Mouse (Mus musculus) kidney, postnatal 0 days (tissue): Measurements from ENCODE around the gene Ppm1l. TPM values are rescaled to one million over a fixed set of nuclear protein-coding genes. Genes with fewer than 3 reads are reported as not detected.
"Not testable (repeated sequence)": the region's sequence is repeated elsewhere in the genome, so short reads cannot be mapped to it uniquely, and the experiment has no call there.

Experiments
- ATAC-seq: fragments of 200-750 bp; cut with Nextera tagmentation; replicated peaks from 2 replicates; pipeline ENCODE4 v1.8.0; 2017; ENCODE audit warnings: low read depth, moderate number of reproducible peaks, moderate TSS enrichment, moderate library complexity; ENCODE audit not compliant: low FRiP score
- DNase-seq: peaks from one replicate; pipeline ENCODE4 v3.0.0-alpha.2; 2016; ENCODE audit warnings: low spot score
- H3K27ac ChIP-seq: fragments of 300-500 bp; sonication (generic); 2 replicates; pipeline ENCODE4 v1.5.1; 2014; ENCODE audit warnings: mild to moderate bottlenecking
- H3K27me3 ChIP-seq: fragments of 300-500 bp; sonication (generic); 2 replicates; pipeline ENCODE4 v1.6.1; 2014; ENCODE audit warnings: low read length, mixed read lengths; ENCODE audit not compliant: insufficient read depth
- H3K36me3 ChIP-seq: fragments of 300-500 bp; sonication (generic); 2 replicates; pipeline ENCODE4 v1.6.1; 2014; ENCODE audit warnings: low read length, mixed read lengths; ENCODE audit not compliant: insufficient read depth
- H3K4me1 ChIP-seq: fragments of 300-500 bp; sonication (generic); replicated peaks from 2 replicates; pipeline ENCODE4 v1.6.1; 2014; ENCODE audit warnings: antibody characterized with exemption, low read length, mixed read lengths; ENCODE audit not compliant: insufficient read depth
- H3K4me2 ChIP-seq: fragments of 300-500 bp; sonication (generic); 2 replicates; pipeline ENCODE4 v1.6.1; 2014; ENCODE audit warnings: mild to moderate bottlenecking, low read length, moderate library complexity, mixed read lengths
- H3K4me3 ChIP-seq: fragments of 300-500 bp; sonication (generic); replicated peaks from 2 replicates; pipeline ENCODE4 v1.5.1; 2014; ENCODE audit warnings: low read depth, low read length
- H3K9ac ChIP-seq: fragments of 300-500 bp; sonication (generic); 2 replicates; pipeline ENCODE4 v1.6.1; 2014; ENCODE audit warnings: low read depth, low read length
- H3K9me3 ChIP-seq: fragments of 300-500 bp; sonication (generic); replicated peaks from 2 replicates; pipeline ENCODE4 v1.6.1; 2016; ENCODE audit warnings: low read length, inconsistent platforms, mixed read lengths
- CTCF ChIP-seq: IDR thresholded peaks from 2 replicates; pipeline ENCODE4 v1.5.1; 2016; ENCODE audit warnings: antibody characterized with exemption, low read depth, mild to moderate bottlenecking, moderate library complexity
- WGBS: fragments of 180-500 bp; shearing (Covaris S2); extraction: QIAGEN DNeasy Blood & Tissue Kit; methylation state at CpG from one replicate; pipeline ENCODE4 v1.1.7; 2014; 5-methylcytosine and 5-hydroxymethylcytosine counted together
- polyA plus RNA-seq: library from polyadenylated mRNA; unstranded; fragments of >200 nt; fragmentation: Nextera tagmentation; extraction: Ambion mirVana; gene quantifications from 2 replicates; pipeline ENCODE4 v1.2.1, GENCODE M21; 2015

Gene Ppm1l
- polyA plus RNA-seq, 1 experiment from 2014 or later: 5.6 TPM

- no peak for TF ChIP-seq CTCF
- no peak for DNase-seq
- H3K4me1 ChIP-seq: no peaks in the 10 kb centered on the region
- H3K27ac ChIP-seq: 0 out of 2 replicates have a peak overlapping the region, but pooled peaks have one; percentile 11
- H3K36me3 ChIP-seq: no peaks in the 10 kb centered on the region
- H3K9ac ChIP-seq: no peak overlapping the region
- H3K4me2 ChIP-seq: no peak overlapping the region
- no peak overlapping the region for H3K4me3 ChIP-seq
- no peaks in the 10 kb centered on the region for H3K9me3 ChIP-seq
- 54% methylated on average over 7 of the region's 7 CpGs for whole genome bisulfite sequencing
- no peaks in the 10 kb centered on the region for H3K27me3 ChIP-seq
- ATAC-seq: no peak
Measured at GRCm38 (mm10) chr3:69559975-69560330, 243.3 kb downstream of the Ppm1l start.

- Histone ChIP-seq H3K4me3 (no peak overlapping the region), H3K4me2 (no peak overlapping the region), H3K27me3 (no peaks in the 10 kb centered on the region), H3K4me1 (no peaks in the 10 kb centered on the region), H3K36me3 (no peaks in the 10 kb centered on the region), H3K9ac (no peak overlapping the region), H3K9me3 (no peaks in the 10 kb centered on the region), H3K27ac (no peak overlapping the region)
- WGBS: 71% methylated on average over 5 of the region's 5 CpGs
- DNase-seq (no peak), ATAC-seq (no peak)
- TF ChIP-seq CTCF: no peak
Measured at GRCm38 (mm10) chr3:69561686-69562085, 245.0 kb downstream of the Ppm1l start.

DNA sequence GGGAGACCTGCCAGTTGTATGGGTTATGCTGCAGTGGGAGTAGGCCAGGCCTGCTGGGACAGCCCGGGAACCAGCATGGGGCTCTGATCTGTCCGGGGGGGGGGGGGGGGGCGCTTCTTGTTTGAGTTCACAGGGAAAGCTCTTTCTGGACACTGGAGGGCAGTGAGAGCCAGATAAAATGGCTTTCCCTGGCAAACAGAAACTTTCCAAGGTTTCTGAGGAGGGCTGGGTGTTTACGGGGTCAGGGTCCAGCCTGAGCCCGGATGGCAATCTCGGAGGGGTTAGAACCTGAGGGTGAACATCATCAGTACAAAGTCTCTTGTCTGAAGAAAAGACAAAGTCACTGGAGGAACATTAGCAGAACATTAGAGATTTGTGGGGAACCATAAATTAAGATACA lies 246.7 kb downstream of the Ppm1l start:
- Histone ChIP-seq H3K9me3 (no peaks in the 10 kb centered on the region), H3K4me2 (no peak overlapping the region), H3K9ac (no peak overlapping the region), H3K27me3 (no peaks in the 10 kb centered on the region), H3K36me3 (no peaks in the 10 kb centered on the region), H3K4me3 (no peak overlapping the region), H3K4me1 (no peaks in the 10 kb centered on the region), H3K27ac (no peak overlapping the region)
- WGBS: 72% methylated on average over 5 of the region's 6 CpGs
- no peak for ATAC-seq
- peak; percentile 11; the same call in 1 of the 2 replicates for TF ChIP-seq CTCF
- no peak for DNase-seq

DNA sequence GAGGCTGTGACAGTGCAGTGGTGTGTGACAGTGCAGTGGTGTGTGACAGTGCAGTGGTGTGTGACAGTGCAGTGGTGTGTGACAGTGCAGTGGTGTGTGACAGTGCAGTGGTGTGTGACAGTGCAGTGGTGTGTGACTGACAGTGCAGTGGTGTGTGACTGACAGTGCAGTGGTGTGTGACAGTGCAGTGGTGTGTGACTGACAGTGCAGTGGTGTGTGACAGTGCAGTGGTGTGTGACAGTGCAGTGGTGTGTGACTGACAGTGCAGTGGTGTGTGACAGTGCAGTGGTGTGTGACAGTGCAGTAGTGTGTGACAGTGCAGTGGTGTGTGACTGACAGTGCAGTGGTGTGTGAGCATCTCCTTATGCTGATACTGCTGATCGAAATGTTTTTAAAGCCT lies 248.9 kb downstream of the Ppm1l start:
- not testable (repeated sequence) for ATAC-seq, H3K27ac ChIP-seq, H3K27me3 ChIP-seq, H3K4me3 ChIP-seq, H3K9me3 ChIP-seq, H3K36me3 ChIP-seq, H3K4me2 ChIP-seq, H3K9ac ChIP-seq, DNase-seq, H3K4me1 ChIP-seq
- 78% methylated on average over 1 of the region's 1 CpGs for WGBS

DNA sequence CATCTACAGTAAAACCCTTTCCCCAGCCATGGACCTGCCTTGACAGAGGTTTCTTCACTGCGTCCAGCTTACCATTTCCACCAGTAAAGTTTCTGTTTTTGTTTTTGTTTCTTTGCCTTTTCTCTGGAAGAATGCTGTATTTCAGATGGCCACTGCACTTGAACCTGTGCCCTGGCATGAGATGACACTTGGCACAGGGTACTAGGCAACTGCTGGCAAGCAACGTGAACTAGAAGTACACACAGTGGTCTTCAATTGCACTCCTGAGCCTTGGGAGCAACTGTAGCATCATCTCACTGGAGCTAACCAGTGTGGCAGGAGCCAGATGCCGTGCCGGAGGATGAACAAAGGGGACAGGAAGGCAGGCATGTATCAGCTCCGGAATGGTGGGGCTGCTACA lies 255.9 kb downstream of the Ppm1l start:
- 87% methylated on average over 5 of the region's 5 CpGs for WGBS

GRCm38 (mm10) chr3:69575577-69575976 lies 258.9 kb downstream of the Ppm1l start:
- no peak for ATAC-seq
- no peak overlapping the region for H3K27ac ChIP-seq
- no peak for DNase-seq
- H3K27me3 ChIP-seq: no peaks in the 10 kb centered on the region
- WGBS: 94% methylated on average over 11 of the region's 11 CpGs
- H3K4me3 ChIP-seq: no peak overlapping the region
- no peak for TF ChIP-seq CTCF
- H3K36me3 ChIP-seq: 0 out of 2 replicates have a peak, but pooled peaks cover 11% of the 10 kb centered on the region
- H3K4me2 ChIP-seq: no peak overlapping the region
- no peaks in the 10 kb centered on the region for H3K4me1 ChIP-seq
- H3K9me3 ChIP-seq: no peaks in the 10 kb centered on the region
- no peak overlapping the region for H3K9ac ChIP-seq

More for the DNA sequence above, 255.9 kb downstream of the Ppm1l start:
- no peaks in the 10 kb centered on the region for H3K27me3 ChIP-seq
- H3K27ac ChIP-seq: no peak overlapping the region
- H3K9me3 ChIP-seq: no peaks in the 10 kb centered on the region
- H3K4me2 ChIP-seq: no peak overlapping the region
- no peak for TF ChIP-seq CTCF
- no peaks in the 10 kb centered on the region for H3K4me1 ChIP-seq
- H3K36me3 ChIP-seq: 0 out of 2 replicates have a peak, but pooled peaks cover 7% of the 10 kb centered on the region
- DNase-seq (no peak), ATAC-seq (no peak)
- H3K9ac ChIP-seq: no peak overlapping the region
- H3K4me3 ChIP-seq: no peak overlapping the region

GRCm38 (mm10) chr3:69576715-69577114 lies 260.1 kb downstream of the Ppm1l start:
- H3K4me2 ChIP-seq: no peak overlapping the region
- no peak for DNase-seq
- WGBS: 70% methylated on average over 3 of the region's 3 CpGs

More at GRCm38 (mm10) chr3:69576715-69577114, 260.1 kb downstream of the Ppm1l start:
- no peak overlapping the region for H3K4me3 ChIP-seq
- no peak for ATAC-seq
- no peaks in the 10 kb centered on the region for H3K27me3 ChIP-seq
- H3K36me3 ChIP-seq: 0 out of 2 replicates have a peak, but pooled peaks cover 11% of the 10 kb centered on the region
- H3K9ac ChIP-seq: no peak overlapping the region
- TF ChIP-seq CTCF: no peak
- no peak overlapping the region for H3K27ac ChIP-seq
- no peaks in the 10 kb centered on the region for H3K4me1 ChIP-seq
- H3K9me3 ChIP-seq: no peaks in the 10 kb centered on the region
